Mouse (Mus musculus): ENCODE data around the gene Prss27.

GRCm38 (mm10) chr17:23995421-23995820, 42.5 kb upstream of the Prss27 start:
- TF ChIP-seq POLR2A (IDR thresholded peaks at IDR 0.05; ENCODE audit: borderline replicate concordance, extremely low read depth, insufficient read depth, insufficient read length, poor library complexity, severe bottlenecking): no peak
- peak; percentile 6; the same call in 1 of the 2 replicates for TF ChIP-seq CTCF (IDR thresholded peaks at IDR 0.05; ENCODE audit: borderline replicate concordance, extremely low read depth, insufficient read depth, insufficient read length)
